Mouse (Mus musculus) kidney, embryonic 14.5 days (tissue): ENCODE data around the gene 9130023H24Rik. TPM values are rescaled to one million over a fixed set of nuclear protein-coding genes. Genes with fewer than 3 reads are reported as not detected.

ENCODE experiments used
- ATAC-seq: fragments of 200-750 bp; cut with Nextera tagmentation; 2 replicates; pipeline ENCODE4 v1.8.0; 2017; ENCODE audit warnings: moderate number of reproducible peaks, mild to moderate bottlenecking, moderate TSS enrichment, moderate library complexity; ENCODE audit not compliant: low FRiP score, low TSS enrichment
- H3K27ac ChIP-seq: fragments of 300-500 bp; sonication (generic); 2 replicates; pipeline ENCODE4 v1.5.1; 2014; ENCODE audit warnings: low read depth, mild to moderate bottlenecking, low read length, moderate library complexity, mixed read lengths
- H3K27me3 ChIP-seq: fragments of 300-500 bp; sonication (generic); 2 replicates; pipeline ENCODE4 v1.6.1; 2014; ENCODE audit warnings: mild to moderate bottlenecking, low read length; ENCODE audit not compliant: control insufficient read depth, insufficient read depth
- H3K36me3 ChIP-seq: fragments of 300-500 bp; sonication (generic); 2 replicates; pipeline ENCODE4 v1.6.1; 2014; ENCODE audit warnings: low read length, mixed read lengths; ENCODE audit not compliant: control insufficient read depth, insufficient read depth
- H3K4me1 ChIP-seq: fragments of 300-500 bp; sonication (generic); 2 replicates; pipeline ENCODE4 v1.6.1; 2014; ENCODE audit warnings: low read length, mixed read lengths; ENCODE audit not compliant: control insufficient read depth, insufficient read depth
- H3K4me2 ChIP-seq: fragments of 300-500 bp; sonication (generic); replicated peaks from 2 replicates; pipeline ENCODE4 v1.6.1; 2014; ENCODE audit warnings: low read depth, mild to moderate bottlenecking, low read length
- H3K4me3 ChIP-seq: fragments of 300-500 bp; sonication (generic); 2 replicates; pipeline ENCODE4 v1.5.1; 2014; ENCODE audit warnings: mild to moderate bottlenecking, low read length
- H3K9ac ChIP-seq: fragments of 300-500 bp; sonication (generic); 2 replicates; pipeline ENCODE4 v1.6.1; 2014; ENCODE audit warnings: low read depth, mild to moderate bottlenecking, low read length, moderate library complexity
- H3K9me3 ChIP-seq: fragments of 300-500 bp; sonication (generic); 2 replicates; pipeline ENCODE4 v1.6.1; 2016; ENCODE audit warnings: low read length; ENCODE audit not compliant: control insufficient read depth
- WGBS: fragments of 180-500 bp; shearing (Covaris S2); extraction: QIAGEN DNeasy Blood & Tissue Kit; methylation state at CpG from one replicate; pipeline ENCODE4 v1.1.7; 2014; 5-methylcytosine and 5-hydroxymethylcytosine counted together
- polyA plus RNA-seq: library from polyadenylated mRNA; unstranded; fragments of >200 nt; fragmentation: Nextera tagmentation; extraction: Ambion mirVana; gene quantifications from 2 replicates; pipeline ENCODE4 v1.2.1, GENCODE M21; 2014

The 9130023H24Rik gene
- polyA plus RNA-seq, 1 experiment from 2014 or later = 9.5 TPM

DNA sequence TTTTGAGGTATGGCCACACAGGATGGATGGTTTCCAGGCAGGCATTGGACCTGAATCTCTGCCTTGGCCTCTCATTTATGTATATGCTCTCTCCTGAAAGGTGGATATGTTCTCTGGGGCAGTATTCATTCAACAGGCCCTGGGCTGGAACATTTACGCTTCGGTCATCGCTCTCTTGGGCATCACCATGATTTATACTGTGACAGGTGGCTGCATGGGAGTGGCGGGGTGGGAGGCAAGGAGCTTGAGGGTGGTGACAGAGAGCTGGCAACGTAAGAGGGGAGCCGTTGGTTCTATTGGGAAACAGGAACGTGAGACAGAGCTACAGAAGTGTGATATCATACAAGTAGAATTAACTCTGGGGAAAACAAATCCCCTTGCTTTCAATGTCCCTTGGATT lies 30.0 kb upstream of the 9130023H24Rik start:
- Histone ChIP-seq H3K27ac (no peak overlapping the region), H3K9me3 (no peaks in the 10 kb centered on the region), H3K36me3 (peaks cover 14% of the 10 kb centered on the region), H3K4me3 (no peak overlapping the region), H3K4me2 (no peak overlapping the region), H3K4me1 (no peaks in the 10 kb centered on the region), H3K27me3 (no peaks in the 10 kb centered on the region), H3K9ac (no peak overlapping the region)
- 45% methylated on average over 7 of the region's 7 CpGs for WGBS
- no peak for ATAC-seq

DNA sequence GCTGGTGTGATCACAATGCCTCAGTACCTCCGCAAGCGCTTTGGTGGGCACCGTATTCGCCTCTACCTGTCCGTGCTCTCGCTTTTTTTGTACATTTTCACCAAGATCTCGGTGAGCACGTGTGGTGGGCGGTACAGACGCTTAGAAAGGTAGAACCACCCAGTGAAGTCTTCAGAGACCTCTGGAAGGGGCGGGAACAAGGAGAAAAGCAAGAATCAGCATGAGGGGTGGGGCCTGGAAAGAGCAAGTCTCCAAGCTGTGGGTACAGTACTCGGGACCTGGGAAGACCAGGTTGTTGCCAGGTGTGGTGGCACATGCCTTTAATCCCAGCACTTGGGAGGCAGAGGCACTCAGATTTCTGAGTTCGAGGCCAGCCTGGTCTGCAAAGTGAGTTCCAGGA lies 29.6 kb upstream of the 9130023H24Rik start:
- no peak overlapping the region for H3K4me3 ChIP-seq
- no peak overlapping the region for H3K27ac ChIP-seq
- H3K9ac ChIP-seq = no peak overlapping the region
- WGBS = 71% methylated on average over 13 of the region's 13 CpGs
- H3K4me1 ChIP-seq = no peaks in the 10 kb centered on the region
- H3K27me3 ChIP-seq = no peaks in the 10 kb centered on the region
- no peaks in the 10 kb centered on the region for H3K9me3 ChIP-seq
- no peak overlapping the region for H3K4me2 ChIP-seq
- peaks cover 12% of the 10 kb centered on the region for H3K36me3 ChIP-seq
- no peak for ATAC-seq

DNA sequence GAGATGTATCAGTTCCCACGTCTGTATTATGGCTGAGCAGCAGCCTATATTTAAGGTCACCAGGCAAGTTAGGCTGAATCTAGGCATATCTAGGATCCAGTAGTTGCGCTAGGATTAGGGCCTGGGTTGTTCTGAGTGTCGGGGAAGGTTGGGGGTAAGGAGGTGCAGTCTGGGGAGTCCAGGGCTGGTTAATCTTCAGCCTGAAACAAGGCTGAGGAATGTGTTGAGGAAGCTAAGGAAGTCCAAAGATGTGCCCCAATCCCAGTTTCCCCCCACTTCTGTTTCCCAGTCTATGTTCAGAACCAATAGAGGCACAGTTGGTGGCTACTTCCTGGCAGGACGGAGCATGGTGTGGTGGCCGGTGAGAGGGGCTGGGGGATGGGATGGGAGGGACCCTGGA lies 28.2 kb upstream of the 9130023H24Rik start:
- H3K27ac ChIP-seq = no peak overlapping the region
- no peak overlapping the region for H3K4me2 ChIP-seq
- H3K4me3 ChIP-seq = no peak overlapping the region
- H3K9ac ChIP-seq = no peak overlapping the region
- no peaks in the 10 kb centered on the region for H3K4me1 ChIP-seq
- H3K27me3 ChIP-seq = no peaks in the 10 kb centered on the region
- H3K9me3 ChIP-seq = no peaks in the 10 kb centered on the region
- 80% methylated on average over 5 of the region's 5 CpGs for WGBS
- ATAC-seq = no peak
- no peaks in the 10 kb centered on the region for H3K36me3 ChIP-seq

DNA sequence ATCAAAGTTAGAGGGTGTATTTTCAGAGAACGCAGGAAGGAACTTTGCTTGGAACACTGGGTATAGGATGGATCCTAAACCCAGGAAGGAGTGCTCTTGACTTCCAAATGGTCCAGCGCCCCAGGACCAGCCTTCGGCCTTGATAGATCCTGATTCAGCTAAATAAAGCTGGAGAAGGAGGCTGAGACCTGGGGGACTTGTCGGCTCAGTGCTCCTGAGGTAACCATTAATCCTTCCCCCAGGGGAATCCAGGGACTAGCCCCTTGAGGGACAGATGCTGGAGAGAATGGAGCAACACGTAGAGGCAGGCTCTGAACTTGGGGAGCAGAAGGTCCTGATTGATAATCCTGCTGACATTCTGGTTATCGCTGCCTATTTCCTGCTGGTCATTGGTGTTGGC lies 27.6 kb upstream of the 9130023H24Rik start, which contains the start of gene Slc5a2:
Gene Slc5a2 (plus strand): TSS at position 247 of the 400 bp plus-strand sequence.
- 73% methylated on average over 6 of the region's 6 CpGs for WGBS

DNA sequence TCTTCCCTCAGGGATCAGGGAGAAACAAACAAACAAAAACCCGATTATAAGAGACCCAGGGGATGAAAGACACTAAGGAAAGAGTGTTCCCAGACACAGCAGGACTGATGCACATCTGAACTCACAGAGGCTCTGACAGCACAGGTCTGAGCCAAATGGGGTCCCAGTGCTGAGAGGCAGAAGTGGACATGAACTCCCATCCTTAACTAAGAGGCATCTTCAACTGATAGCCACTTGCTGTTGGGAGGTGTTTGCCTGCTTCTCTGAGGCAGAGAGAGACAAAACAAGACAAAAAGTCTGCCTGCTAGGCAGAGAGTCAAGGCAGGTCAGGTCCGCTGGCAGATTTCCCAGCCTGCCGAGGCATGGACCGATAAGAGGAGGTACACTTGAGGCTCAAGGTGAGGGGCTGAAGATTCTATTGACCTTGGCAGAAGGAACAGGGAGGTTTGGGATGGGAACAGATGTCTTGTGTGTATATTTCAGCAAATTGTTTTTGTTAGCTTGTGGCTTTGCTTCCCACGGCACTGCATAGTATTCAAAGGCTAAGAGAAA lies 19.0 kb upstream of the 9130023H24Rik start:
- Histone ChIP-seq H3K4me2 (no peak overlapping the region), H3K27me3 (no peaks in the 10 kb centered on the region), H3K27ac (no peak overlapping the region), H3K4me1 (peaks cover 7% of the 10 kb centered on the region), H3K4me3 (no peak overlapping the region), H3K36me3 (peaks cover under 1% of the 10 kb centered on the region; the same call in 1 of the 2 replicates), H3K9ac (no peak overlapping the region), H3K9me3 (no peaks in the 10 kb centered on the region)
- ATAC-seq = no peak
- 44% methylated on average over 5 of the region's 5 CpGs for WGBS

More for the DNA sequence above, 27.6 kb upstream of the 9130023H24Rik start, which contains the start of gene Slc5a2:
- no peak within 1 kb of the TSS for H3K4me3 ChIP-seq
- no peak within 1 kb of the TSS for H3K4me2 ChIP-seq
- H3K9ac ChIP-seq = no peak within 1 kb of the TSS
- H3K36me3 ChIP-seq = no peaks in the 10 kb centered on the region
- ATAC-seq = no peak
- H3K27ac ChIP-seq = no peak within 1 kb of the TSS
- H3K4me1 ChIP-seq = no peaks in the 10 kb centered on the region
- no peaks in the 10 kb centered on the region for H3K27me3 ChIP-seq
- H3K9me3 ChIP-seq = no peaks in the 10 kb centered on the region

DNA sequence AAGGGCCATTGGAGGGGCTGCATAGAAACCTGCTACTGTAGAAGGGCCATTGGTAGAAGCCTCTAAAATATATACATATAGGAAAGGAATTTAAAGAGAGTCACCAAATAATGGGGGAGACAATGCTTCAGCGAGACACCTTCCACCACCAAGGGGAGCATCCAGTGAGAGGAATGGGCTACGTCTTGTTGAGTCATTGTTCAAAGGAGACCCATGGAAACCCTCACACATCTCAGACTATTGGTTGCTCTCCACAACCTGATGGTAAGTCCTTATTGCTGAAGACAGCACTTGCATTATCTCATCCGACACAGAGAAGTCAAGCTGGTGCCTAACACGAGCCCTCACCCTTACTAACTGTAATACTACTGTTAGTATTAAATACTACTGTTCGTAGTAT lies 17.9 kb upstream of the 9130023H24Rik start:
- Histone ChIP-seq H3K4me1 (peaks cover 14% of the 10 kb centered on the region), H3K4me2 (no peak overlapping the region), H3K4me3 (no peak overlapping the region), H3K27me3 (no peaks in the 10 kb centered on the region), H3K36me3 (peaks cover 4% of the 10 kb centered on the region; the same call in 1 of the 2 replicates), H3K9ac (no peak overlapping the region), H3K9me3 (no peaks in the 10 kb centered on the region), H3K27ac (no peak overlapping the region)
- 96% methylated on average over 5 of the region's 5 CpGs for WGBS
- no peak for ATAC-seq

DNA sequence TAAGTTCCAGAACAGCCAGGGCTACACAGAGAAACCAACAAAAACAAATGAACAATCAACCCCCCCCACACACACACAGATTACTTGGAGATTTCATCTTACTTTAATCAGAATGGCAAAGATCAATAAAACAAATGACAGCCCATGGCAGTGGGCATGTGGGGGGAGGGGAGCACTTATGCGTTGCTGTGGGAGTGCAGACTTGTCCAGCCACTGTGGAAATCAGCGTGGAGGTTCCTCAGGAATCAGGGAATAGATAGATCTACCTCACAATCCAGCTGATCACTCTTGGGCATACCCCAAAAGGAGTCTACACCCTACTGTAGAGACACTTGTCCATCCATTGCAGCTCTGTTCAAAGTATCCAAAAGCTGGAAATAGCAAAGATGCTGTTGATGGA lies 17.1 kb upstream of the 9130023H24Rik start:
- Histone ChIP-seq H3K9me3 (no peaks in the 10 kb centered on the region), H3K27ac (no peak overlapping the region), H3K9ac (no peak overlapping the region), H3K4me1 (peaks cover 14% of the 10 kb centered on the region), H3K36me3 (peaks cover 8% of the 10 kb centered on the region; the same call in 1 of the 2 replicates), H3K4me3 (no peak overlapping the region), H3K27me3 (no peaks in the 10 kb centered on the region), H3K4me2 (no peak overlapping the region)
- 58% methylated on average over 2 of the region's 2 CpGs for WGBS
- ATAC-seq = no peak

DNA sequence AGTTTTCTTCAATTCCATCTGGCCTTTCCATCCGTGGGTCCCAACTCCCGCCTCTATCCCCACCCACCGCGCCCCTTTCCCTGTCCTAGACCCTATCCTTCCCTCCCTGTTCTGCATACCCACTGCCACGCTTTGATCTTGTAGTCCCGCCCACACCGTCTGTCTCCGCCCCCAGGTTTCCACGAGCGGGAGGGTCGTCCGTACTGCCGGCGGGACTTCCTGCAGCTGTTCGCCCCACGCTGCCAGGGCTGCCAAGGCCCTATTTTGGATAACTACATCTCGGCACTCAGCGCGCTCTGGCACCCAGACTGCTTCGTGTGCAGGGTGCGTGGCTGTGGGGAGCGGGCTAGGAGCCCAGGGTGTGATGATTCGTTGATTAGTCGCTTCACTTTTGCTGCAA lies 14.8 kb upstream of the 9130023H24Rik start:
- peak overlapping the region; percentile 37 for H3K9ac ChIP-seq

DNA sequence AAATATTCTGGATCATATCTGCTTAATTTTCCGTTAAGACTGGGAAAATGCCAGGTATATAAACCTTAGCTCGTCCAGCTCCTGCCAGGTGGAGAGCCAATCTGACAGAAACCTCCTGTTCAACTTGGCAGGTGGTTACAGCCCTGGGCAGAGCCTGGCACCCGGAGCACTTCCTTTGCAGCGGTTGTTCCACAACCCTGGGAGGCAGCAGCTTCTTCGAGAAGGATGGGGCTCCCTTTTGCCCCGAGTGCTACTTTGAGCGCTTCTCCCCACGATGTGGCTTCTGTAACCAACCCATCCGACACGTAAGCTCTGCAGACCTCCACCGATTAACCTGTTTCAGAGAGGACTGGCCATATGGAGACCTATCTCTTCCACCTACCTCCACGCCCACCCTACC lies 14.1 kb upstream of the 9130023H24Rik start:
- Histone ChIP-seq H3K27me3 (no peaks in the 10 kb centered on the region), H3K36me3 (peaks cover 10% of the 10 kb centered on the region; the same call in 1 of the 2 replicates), H3K4me2 (peak overlapping the region; percentile 48), H3K9ac (peak overlapping the region; percentile 37; the same call in 1 of the 2 replicates), H3K27ac (no peak overlapping the region), H3K4me1 (peaks cover 14% of the 10 kb centered on the region), H3K9me3 (no peaks in the 10 kb centered on the region), H3K4me3 (peak overlapping the region; percentile 31; the same call in 1 of the 2 replicates)
- WGBS = 52% methylated on average over 12 of the region's 12 CpGs
- no peak for ATAC-seq

More for the DNA sequence above, 14.8 kb upstream of the 9130023H24Rik start:
- H3K4me2 ChIP-seq = peak overlapping the region; percentile 48
- peak overlapping the region; percentile 31 for H3K4me3 ChIP-seq
- peaks cover 14% of the 10 kb centered on the region for H3K4me1 ChIP-seq
- peak; percentile 38 for ATAC-seq
- WGBS = 10% methylated on average over 24 of the region's 24 CpGs
- H3K9me3 ChIP-seq = no peaks in the 10 kb centered on the region
- peaks cover 10% of the 10 kb centered on the region; the same call in 1 of the 2 replicates for H3K36me3 ChIP-seq
- no peaks in the 10 kb centered on the region for H3K27me3 ChIP-seq
- H3K27ac ChIP-seq = no peak overlapping the region
